Mouse (Mus musculus) retina, postnatal 7 days (tissue): ENCODE data around the gene Ap1g1.
"Not testable (repeated sequence)": the region's sequence is repeated elsewhere in the genome, so short reads cannot be mapped to it uniquely, and the experiment has no call there.

Experiments used
- DNase-seq: peaks from one replicate; pipeline ENCODE4 v3.0.0-alpha.2; 2012; ENCODE audit warnings: low read depth, low spot score

Ap1g1 gene

GRCm38 (mm10) chr8:109778280-109778977 is at the start of gene Ap1g1:
Gene Ap1g1 (plus strand): TSS chr8:109778554.
- peak; percentile 97 for DNase-seq

DNA sequence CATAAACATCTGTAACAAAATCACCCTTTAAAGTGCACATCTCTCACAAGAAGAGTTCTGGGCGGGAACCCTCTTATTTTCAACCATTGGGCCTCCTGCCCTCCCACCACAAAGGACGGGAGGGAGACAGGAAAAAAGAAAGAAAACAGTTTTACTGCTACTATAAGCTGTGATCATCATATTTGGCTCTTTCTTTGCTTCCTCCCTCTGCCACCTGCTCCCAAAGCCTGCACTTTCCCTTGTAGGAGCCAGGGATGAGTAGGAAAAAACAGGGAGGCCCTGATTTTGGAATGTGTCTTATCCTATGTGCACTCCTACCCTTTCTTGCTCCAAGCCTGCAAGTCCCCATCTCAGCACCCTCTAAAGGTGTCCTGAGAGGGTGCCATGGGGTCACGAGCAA is 47.3 kb upstream of the Ap1g1 start:
- DNase-seq, result no peak

DNA sequence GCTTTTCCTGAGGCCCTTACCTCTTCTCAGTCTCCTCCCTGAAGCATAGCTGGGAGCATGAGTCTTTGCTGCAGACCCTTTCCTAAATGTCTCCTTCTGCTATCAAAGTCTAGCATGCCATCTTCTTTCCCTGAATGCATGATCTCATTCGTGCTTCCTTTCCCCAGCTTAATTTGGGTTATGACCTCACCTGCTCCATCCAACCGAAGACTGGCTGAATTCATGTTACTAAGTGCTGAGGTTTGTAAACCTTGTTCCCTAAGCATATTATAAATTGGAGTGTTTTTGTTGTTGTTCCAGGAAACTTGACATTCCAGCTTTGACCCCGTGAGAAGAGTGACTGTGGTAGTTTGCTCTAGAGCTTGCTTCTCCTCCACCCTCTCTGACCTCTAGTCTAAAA is 44.3 kb upstream of the Ap1g1 start:
- no peak for DNase-seq

- DNase-seq, result no peak
Measured at GRCm38 (mm10) chr8:109736819-109737218, 41.5 kb upstream of the Ap1g1 start.

GRCm38 (mm10) chr8:109737237-109738048 is 40.9 kb upstream of the Ap1g1 start, which contains the start of gene Atxn1l:
Gene Atxn1l (minus strand): TSS chr8:109737739.
- peak; percentile 86 for DNase-seq

GRCm38 (mm10) chr8:109738049-109738380 is 40.3 kb upstream of the Ap1g1 start:
- DNase-seq, result no peak

DNA sequence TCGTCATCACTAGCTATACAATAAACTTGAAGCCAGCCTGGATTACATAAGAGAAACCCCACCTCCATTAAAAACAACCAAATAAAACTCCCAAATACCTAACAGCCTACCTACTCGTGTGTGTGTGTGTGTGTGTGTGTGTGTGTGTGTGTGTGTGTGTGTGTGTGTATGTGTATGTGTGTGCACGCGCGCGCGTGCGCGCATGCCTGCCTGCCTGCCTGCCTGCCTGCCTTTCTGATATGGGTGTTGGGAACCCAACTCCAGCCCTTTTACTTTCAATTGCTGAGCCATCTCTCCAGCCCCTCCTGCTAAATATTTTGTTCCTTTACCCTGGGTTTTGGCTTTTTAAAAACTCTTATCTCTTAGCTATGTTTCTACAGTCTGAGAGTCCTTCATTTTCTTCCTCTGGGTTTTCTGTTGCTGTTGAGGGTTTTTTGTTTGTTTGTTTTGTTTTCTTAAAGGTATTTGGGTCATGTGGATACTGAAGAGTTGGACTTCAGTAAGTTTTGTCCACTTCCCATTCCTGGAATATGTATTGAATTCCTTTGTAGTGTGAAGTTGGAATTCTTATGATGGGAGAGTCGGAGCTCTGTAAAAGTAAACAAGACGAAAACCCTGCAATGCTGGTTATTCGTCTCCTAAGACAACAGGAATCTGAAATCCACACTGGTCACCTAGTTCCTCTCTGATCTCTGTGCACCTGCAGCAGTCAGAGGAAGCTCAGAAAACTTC is 30.7 kb upstream of the Ap1g1 start:
- DNase-seq, result no peak

DNA sequence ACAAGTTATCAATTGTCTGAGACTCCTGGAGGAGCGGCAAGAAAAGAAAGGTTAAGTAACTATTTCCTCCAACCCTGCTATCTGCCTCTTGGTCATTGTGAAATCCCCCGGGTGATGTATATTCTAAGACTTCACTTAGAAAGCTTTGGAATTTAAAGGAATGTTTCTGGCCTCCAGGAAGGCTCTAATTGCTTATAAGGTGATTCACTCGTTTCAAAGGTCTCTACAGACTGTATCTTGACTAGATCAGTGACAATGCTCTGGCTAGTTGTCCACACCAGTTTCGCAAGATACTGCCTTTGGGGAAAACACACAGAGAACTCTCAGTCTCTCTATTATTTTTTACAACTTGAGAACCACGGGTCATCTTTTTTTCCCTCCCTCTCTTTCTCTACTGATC is 28.1 kb upstream of the Ap1g1 start:
- DNase-seq, result no peak

DNA sequence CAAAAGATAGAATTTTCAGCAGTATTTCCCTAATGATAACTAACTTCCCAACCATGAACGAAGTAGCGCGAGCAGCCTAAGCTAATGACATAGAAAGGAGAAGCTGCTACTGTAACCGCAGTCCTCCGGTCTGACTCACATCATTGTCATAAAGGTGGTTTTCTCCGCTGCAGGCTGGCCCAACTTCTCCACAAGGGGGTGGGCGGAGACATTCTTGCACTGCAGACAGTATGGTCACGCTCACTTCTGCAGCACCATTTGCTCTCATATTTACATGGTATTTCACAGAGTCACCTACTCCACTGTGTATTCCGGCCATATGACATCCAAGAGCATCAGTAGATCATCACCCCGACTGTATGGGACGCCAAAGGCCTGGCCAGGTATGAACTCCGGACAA is 27.7 kb upstream of the Ap1g1 start:
- no peak for DNase-seq

DNA sequence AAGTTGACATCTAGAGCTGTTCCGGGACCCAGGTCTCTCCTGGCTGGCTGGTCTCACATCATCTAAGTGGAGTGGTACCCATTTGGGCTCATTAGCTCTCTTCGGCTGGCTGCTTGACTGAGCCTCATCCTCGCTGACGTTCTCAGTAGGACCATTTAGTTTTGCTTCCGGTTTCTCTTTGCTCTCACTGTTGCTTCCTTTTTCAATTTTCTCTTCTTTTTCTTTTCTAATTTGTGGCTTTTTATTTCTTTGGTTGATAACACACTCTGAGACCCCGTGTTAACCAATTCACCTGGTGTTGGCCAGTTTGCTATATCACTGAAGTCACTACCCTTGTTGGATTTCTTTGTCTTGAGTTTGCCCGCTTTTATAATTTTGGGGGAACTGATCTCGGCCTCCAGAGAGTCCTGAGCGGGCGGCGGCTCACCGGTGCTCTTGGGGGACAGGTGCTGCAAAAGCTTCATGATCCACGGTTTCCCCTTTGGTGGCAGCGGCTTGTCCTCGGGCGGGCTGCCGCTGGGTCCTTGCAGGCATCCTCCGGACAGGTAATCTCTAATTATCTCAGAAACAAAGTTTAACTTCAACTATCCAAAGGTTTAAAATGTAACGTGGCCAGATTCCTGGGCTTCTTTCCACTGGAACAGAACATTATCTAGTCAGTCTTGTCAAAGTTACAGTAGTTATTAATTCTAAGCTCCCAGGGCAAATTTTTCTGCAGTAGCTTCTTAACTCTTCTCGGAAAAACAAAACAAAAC is 26.4 kb upstream of the Ap1g1 start:
- DNase-seq, result no peak

- no peak for DNase-seq
Measured at GRCm38 (mm10) chr8:109754696-109755095, 23.7 kb upstream of the Ap1g1 start.

- not testable (repeated sequence) for DNase-seq
Measured at GRCm38 (mm10) chr8:109755554-109755953, 22.8 kb upstream of the Ap1g1 start.

DNA sequence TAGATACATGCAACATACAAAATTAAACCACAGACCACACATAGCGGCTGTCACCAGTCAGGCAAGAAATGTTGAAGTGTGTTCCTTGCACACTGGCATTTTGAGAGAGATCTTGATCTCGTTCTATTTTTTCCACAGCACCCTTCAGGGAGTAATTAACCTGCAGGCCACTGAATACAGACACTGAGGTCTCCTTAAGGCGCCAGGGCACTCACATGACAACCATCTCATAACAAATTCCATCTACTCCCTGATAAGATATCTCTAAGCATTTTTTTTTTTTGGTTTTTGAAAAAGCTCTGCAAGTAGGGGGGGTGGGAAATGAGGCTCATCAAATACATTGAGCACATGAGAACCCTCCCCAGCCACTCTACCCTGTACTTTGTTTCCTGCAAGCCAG is 21.5 kb upstream of the Ap1g1 start:
- no peak for DNase-seq

DNA sequence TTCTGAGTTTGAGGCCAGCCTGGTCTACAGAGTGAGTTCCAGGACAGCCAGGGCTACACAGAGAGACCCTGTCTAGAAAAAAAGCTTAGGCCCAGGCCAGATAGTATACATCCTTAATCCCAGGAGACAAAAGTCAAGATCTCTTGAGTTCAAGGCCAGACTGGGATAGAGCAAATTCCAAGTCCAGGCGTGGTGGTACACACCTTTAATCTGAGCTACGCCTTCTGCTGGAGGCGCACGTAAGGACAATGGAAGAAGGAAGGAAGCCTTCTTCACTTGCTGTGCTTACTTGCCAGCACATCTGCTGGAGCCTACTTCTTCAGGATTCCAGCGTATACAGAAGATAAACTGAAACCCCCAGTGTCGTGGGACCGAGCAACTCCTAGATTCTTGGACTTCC is 18.9 kb upstream of the Ap1g1 start:
- no peak for DNase-seq

GRCm38 (mm10) chr8:109760221-109760620 is 18.1 kb upstream of the Ap1g1 start:
- no peak for DNase-seq

- DNase-seq, result no peak
Measured at GRCm38 (mm10) chr8:109764031-109764430, 14.3 kb upstream of the Ap1g1 start.

GRCm38 (mm10) chr8:109766081-109766480 is 12.3 kb upstream of the Ap1g1 start:
- DNase-seq, result no peak

DNA sequence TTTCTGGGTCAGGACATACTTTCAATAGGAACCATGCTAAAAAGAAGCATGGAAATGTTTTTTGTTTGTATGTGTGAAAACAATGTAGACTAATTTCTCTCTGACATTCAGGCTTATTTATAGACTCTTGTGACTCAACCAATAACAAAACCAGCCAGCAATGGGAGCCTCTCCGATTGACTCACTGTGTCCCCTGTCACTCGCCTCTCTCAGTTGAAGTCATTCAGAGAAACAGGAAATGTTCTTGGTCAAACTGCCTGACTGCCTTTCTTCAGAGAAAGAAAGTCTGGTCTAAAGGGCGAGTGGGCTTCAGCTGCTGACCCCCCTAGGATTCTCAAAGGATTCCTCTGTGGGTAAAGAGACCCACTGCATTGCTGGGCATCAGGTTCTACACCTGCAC is 5.2 kb upstream of the Ap1g1 start:
- no peak for DNase-seq

DNA sequence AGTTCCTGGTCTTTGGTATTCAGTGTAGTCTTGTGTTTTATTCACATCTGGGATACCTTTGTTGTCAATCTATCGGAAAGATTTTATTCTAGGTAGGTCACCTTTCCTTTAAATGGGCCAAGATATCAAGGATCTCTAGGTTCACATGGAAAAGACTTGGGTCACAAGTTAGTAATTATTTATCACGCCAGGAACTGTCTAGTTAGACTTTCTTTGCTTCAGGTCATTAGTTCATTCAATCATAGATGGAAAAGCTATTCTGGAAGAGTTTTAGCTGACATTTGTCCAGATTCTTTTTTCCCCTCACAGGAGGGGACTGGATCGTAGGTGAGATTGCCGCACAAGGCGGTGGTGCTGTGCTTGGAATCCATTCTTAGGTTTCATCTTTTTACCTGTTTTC is 503 bp upstream of the Ap1g1 start:
- DNase-seq, result no peak

DNA sequence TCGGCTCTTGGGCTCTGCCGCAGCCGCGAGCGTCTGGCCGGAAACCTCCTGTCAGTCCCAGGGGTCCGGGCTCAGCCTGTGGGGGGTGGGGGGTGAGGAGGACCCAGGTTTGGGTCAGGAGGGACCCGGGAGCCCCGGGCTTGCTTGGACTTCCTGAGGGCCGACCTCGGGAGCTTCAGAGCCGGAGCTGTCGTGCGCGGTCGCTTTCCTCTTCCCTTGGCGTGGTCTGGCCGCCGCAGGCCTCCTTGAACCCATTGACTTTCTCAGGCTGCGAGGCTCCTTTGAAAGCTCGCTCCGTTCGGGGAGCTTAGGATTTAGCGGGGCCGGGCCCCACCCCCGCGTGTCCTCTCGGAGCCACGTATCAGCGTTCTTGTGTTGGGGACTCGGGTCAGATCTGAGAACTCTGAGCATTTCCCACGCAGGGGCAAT is 653 bp downstream of the Ap1g1 start:
- peak; percentile 13 for DNase-seq

GRCm38 (mm10) chr8:109779431-109780228 is 1.3 kb downstream of the Ap1g1 start:
- DNase-seq, result no peak
